ENCODE assay signal across 24 mouse cellular contexts in genomic region chr13:16676873-16677272, GRCm38 (mm10).
DNase-seq lines count a peak whose midpoint lies in the region; ATAC-seq and TF ChIP-seq lines count a peak whose summit lies in the region.
"Had no signal": no experiment of that assay in that cellular context is flagged by ENCODE, and none has a peak within 500 bp of the region (broad histone marks: within the 10 kb centered on the region; RNA-seq: fewer than 3 reads in every experiment).

No protein-coding gene starts in this region.

- TF ChIP-seq CTCF in C2C12 (IDR thresholded peaks at IDR 0.05; ENCODE audit: control insufficient read depth, insufficient read depth, insufficient read length) (no peak), Patski (IDR thresholded peaks at IDR 0.05) (no peak)

- WGBS in hindbrain, embryonic 12.5 days = 83% methylated on average over 1 of the region's 1 CpGs

- H3K4me3 ChIP-seq in C2C12 (ENCODE audit: insufficient read depth, poor library complexity, severe bottlenecking) = no peak overlapping the region
- H3K4me3 ChIP-seq in hindbrain, embryonic 12.5 days = no peak overlapping the region
- H3K4me3 ChIP-seq: embryonic facial prominence, embryonic 13.5 days; embryonic facial prominence, embryonic 15.5 days; erythroblast, embryonic 14.5 days; forebrain, embryonic 10.5 days; forebrain, embryonic 12.5 days had no signal

- in situ Hi-C loops in Patski (cut with MboI; ENCODE audit: low pct_unique_long_range_greater_than_20kb) = no loop called here

- H3K27me3 ChIP-seq in C2C12 (ENCODE audit: control insufficient read depth, insufficient read depth, insufficient read length) = no peaks in the 10 kb centered on the region
- no peaks in the 10 kb centered on the region for H3K27me3 ChIP-seq in Patski
- no peaks in the 10 kb centered on the region for H3K27me3 ChIP-seq in hindbrain, embryonic 12.5 days
- H3K27me3 ChIP-seq: embryonic facial prominence, embryonic 13.5 days; embryonic facial prominence, embryonic 15.5 days; forebrain, embryonic 12.5 days had no signal

- ATAC-seq in Patski = peak; percentile 72
- no peak for ATAC-seq in hindbrain, embryonic 12.5 days (ENCODE audit: low FRiP score)
- ATAC-seq: forebrain, embryonic 14.5 days; forebrain, embryonic 16.5 days had no signal

- no peaks in the 10 kb centered on the region for H3K79me3 ChIP-seq in C2C12 (ENCODE audit: low read depth)

- no peaks in the 10 kb centered on the region for H3K4me1 ChIP-seq in hindbrain, embryonic 12.5 days
- H3K4me1 ChIP-seq: embryonic facial prominence, embryonic 13.5 days; embryonic facial prominence, embryonic 15.5 days; forebrain, embryonic 10.5 days; forebrain, embryonic 12.5 days had no signal

- H3K79me2 ChIP-seq in C2C12 (ENCODE audit: control insufficient read depth, insufficient read depth) = no peaks in the 10 kb centered on the region

- H3K4me2 ChIP-seq in hindbrain, embryonic 12.5 days (replicated peaks) = no peak overlapping the region
- H3K4me2 ChIP-seq: embryonic facial prominence, embryonic 13.5 days; embryonic facial prominence, embryonic 15.5 days; forebrain, embryonic 12.5 days had no signal

- H3K36me3 ChIP-seq in C2C12 (ENCODE audit: control insufficient read depth, insufficient read depth) = no peaks in the 10 kb centered on the region
- H3K36me3 ChIP-seq in hindbrain, embryonic 12.5 days = no peaks in the 10 kb centered on the region
- H3K36me3 ChIP-seq: embryonic facial prominence, embryonic 13.5 days; embryonic facial prominence, embryonic 15.5 days; forebrain, embryonic 10.5 days; forebrain, embryonic 12.5 days had no signal

- DNase-seq in 3134 (ENCODE audit: extremely low read depth, insufficient read length, low spot score) (peak; percentile 32), 3T3-L1 (ENCODE audit: low read depth, low spot score) (peak; percentile 73), Patski (ENCODE audit: low read depth, low spot score) (no peak)
- no peak for DNase-seq in thymus, adult 18-20 months
- no peak for DNase-seq in gastrocnemius, postnatal 25 days
- DNase-seq: adrenal gland, postnatal 10 days; adrenal gland, postnatal 25 days; B cell, adult 2 months; cerebellum, adult 11 months; cerebellum, adult 18-20 months; cerebellum, adult 8-10 months; cerebellum, adult 9-11 months; cerebellum, postnatal 14 days; cerebellum, postnatal 36 days; embryo, embryonic 11 days had no signal

- no peak overlapping the region for H3ac ChIP-seq in C2C12 (ENCODE audit: control insufficient read depth, insufficient read length, low read depth)

- H3K9me3 ChIP-seq in hindbrain, embryonic 12.5 days (replicated peaks) = no peaks in the 10 kb centered on the region
- H3K9me3 ChIP-seq: embryonic facial prominence, embryonic 13.5 days; embryonic facial prominence, embryonic 15.5 days; forebrain, embryonic 10.5 days; forebrain, embryonic 12.5 days had no signal

- CTCF ChIA-PET in Patski (lab: Charles Lee) = interaction anchor here (0.8 to 2.1 kb wide), 3 partner anchors 7 to 24 kb away, joined by 3 to 4 read pairs (median 3); no protein-coding TSS in a partner anchor

- no peak overlapping the region for H3K9ac ChIP-seq in hindbrain, embryonic 12.5 days
- H3K9ac ChIP-seq: embryonic facial prominence, embryonic 13.5 days; embryonic facial prominence, embryonic 15.5 days; forebrain, embryonic 12.5 days had no signal

- no peak overlapping the region for H3K27ac ChIP-seq in hindbrain, embryonic 12.5 days
- H3K27ac ChIP-seq: embryonic facial prominence, embryonic 13.5 days; embryonic facial prominence, embryonic 15.5 days; forebrain, embryonic 10.5 days; forebrain, embryonic 12.5 days had no signal

- POLR2A ChIA-PET in Patski (lab: Charles Lee) = no interaction called here

TF ChIP-seq in C2C12, 6 proteins besides CTCF, POLR2A, EP300 and RAD21:
- TF ChIP-seq MYOD1 (IDR thresholded peaks at IDR 0.05; ENCODE audit: control insufficient read depth, insufficient read length, low read depth) = no peak
- TF ChIP-seq FOSL1 (IDR thresholded peaks at IDR 0.05; ENCODE audit: insufficient read depth, low read length, poor library complexity, severe bottlenecking) = peak; percentile 68
- no peak for TF ChIP-seq MAX (IDR thresholded peaks at IDR 0.05)
TF ChIP-seq in C2C12: peak in this region for 1.

Comparison
In these comparisons a context has a peak if more than half of its experiments do, and no peak if none do; other contexts are left out.
1. DNase-seq: peak in 3134 (single experiment) and 3T3-L1 (single experiment); none in Patski (single experiment), thymus, adult 18-20 months (0 of 2) and gastrocnemius, postnatal 25 days (single experiment).